Mouse (Mus musculus) forebrain, embryonic 14.5 days (tissue): ENCODE measurements around the gene Mab21l1. TPM values are rescaled to one million over a fixed set of nuclear protein-coding genes. Genes with fewer than 3 reads are reported as not detected.

Experiments used
- ATAC-seq: fragments of 200-750 bp; cut with Nextera tagmentation; 2 replicates; pipeline ENCODE4 v1.8.0; 2017; ENCODE audit warnings: mild to moderate bottlenecking, moderate library complexity
- DNase-seq: peaks from one replicate; pipeline ENCODE4 v3.0.0-alpha.2; 2015; ENCODE audit warnings: low spot score
- H3K27ac ChIP-seq: fragments of 300-500 bp; sonication (generic); 2 replicates; pipeline ENCODE4 v1.5.1; 2014; ENCODE audit warnings: low read depth, mild to moderate bottlenecking, control low read depth, low read length, moderate library complexity
- H3K27me3 ChIP-seq: fragments of 300-500 bp; sonication (generic); replicated peaks from 2 replicates; pipeline ENCODE4 v1.6.1; 2014; ENCODE audit warnings: low read length, control low read depth, mixed read lengths; ENCODE audit not compliant: control insufficient read depth, insufficient read depth
- H3K36me3 ChIP-seq: fragments of 300-500 bp; sonication (generic); 2 replicates; pipeline ENCODE4 v1.6.1; 2014; ENCODE audit warnings: low read length, control low read depth; ENCODE audit not compliant: control insufficient read depth, insufficient read depth
- H3K4me1 ChIP-seq: fragments of 300-500 bp; sonication (generic); 2 replicates; pipeline ENCODE4 v1.6.1; 2014; ENCODE audit warnings: antibody characterized with exemption, low read length, control low read depth; ENCODE audit not compliant: control insufficient read depth, insufficient read depth
- H3K4me2 ChIP-seq: fragments of 300-500 bp; sonication (generic); 2 replicates; pipeline ENCODE4 v1.6.1; 2014; ENCODE audit warnings: mild to moderate bottlenecking, control low read depth, low read length
- H3K4me3 ChIP-seq: fragments of 300-500 bp; sonication (generic); 2 replicates; pipeline ENCODE4 v1.5.1; 2014; ENCODE audit warnings: low read depth, low read length, control low read depth
- H3K9ac ChIP-seq: fragments of 300-500 bp; sonication (generic); 2 replicates; pipeline ENCODE4 v1.6.1; 2014; ENCODE audit warnings: mild to moderate bottlenecking, low read length, control low read depth, moderate library complexity
- H3K9me3 ChIP-seq: fragments of 300-500 bp; sonication (generic); replicated peaks from 2 replicates; pipeline ENCODE4 v1.6.1; 2016; ENCODE audit warnings: low read length, control low read depth, mixed read lengths; ENCODE audit not compliant: control insufficient read depth
- WGBS: fragments of 180-500 bp; shearing (Covaris S2); extraction: QIAGEN DNeasy Blood & Tissue Kit; methylation state at CpG from one replicate; pipeline ENCODE4 v1.1.7; 2014; 5-methylcytosine and 5-hydroxymethylcytosine counted together
- polyA plus RNA-seq: library from polyadenylated mRNA; unstranded; fragments of >200 nt; fragmentation: Nextera tagmentation; extraction: Ambion mirVana; gene quantifications from 2 replicates; pipeline ENCODE4 v1.2.1, GENCODE M21; 2014

Mab21l1 gene
- polyA plus RNA-seq, 1 experiment from 2014 or later: 18.2 TPM

- H3K27me3 ChIP-seq: peaks cover 70% of the 10 kb centered on the region
Observed at GRCm38 (mm10) chr3:55783171-55784081, 1.1 kb downstream of the Mab21l1 start.

GRCm38 (mm10) chr3:55784101-55784500, 1.8 kb downstream of the Mab21l1 start:
- H3K4me1 ChIP-seq: peaks cover 22% of the 10 kb centered on the region
- ATAC-seq (no peak), DNase-seq (no peak)
- H3K27ac ChIP-seq: no peak overlapping the region
- H3K9me3 ChIP-seq: no peaks in the 10 kb centered on the region
- no peak overlapping the region for H3K9ac ChIP-seq
- peaks cover 73% of the 10 kb centered on the region for H3K27me3 ChIP-seq
- no peak overlapping the region for H3K4me2 ChIP-seq
- no peaks in the 10 kb centered on the region for H3K36me3 ChIP-seq
- WGBS: 12% methylated on average over 7 of the region's 7 CpGs
- peak overlapping the region; percentile 19; the same call in 1 of the 2 replicates for H3K4me3 ChIP-seq

More at GRCm38 (mm10) chr3:55783171-55784081, 1.1 kb downstream of the Mab21l1 start:
- H3K36me3 ChIP-seq: no peaks in the 10 kb centered on the region
- peak overlapping the region; percentile 19 for H3K4me3 ChIP-seq
- 5% methylated on average over 45 of the region's 45 CpGs for WGBS
- DNase-seq (no peak), ATAC-seq (no peak)
- H3K9me3 ChIP-seq: no peaks in the 10 kb centered on the region
- peak overlapping the region; percentile 44 for H3K4me2 ChIP-seq
- H3K4me1 ChIP-seq: peaks cover 22% of the 10 kb centered on the region
- H3K27ac ChIP-seq: 0 out of 2 replicates have a peak overlapping the region, but pooled peaks have one; percentile 60
- peak overlapping the region; percentile 30 for H3K9ac ChIP-seq

DNA sequence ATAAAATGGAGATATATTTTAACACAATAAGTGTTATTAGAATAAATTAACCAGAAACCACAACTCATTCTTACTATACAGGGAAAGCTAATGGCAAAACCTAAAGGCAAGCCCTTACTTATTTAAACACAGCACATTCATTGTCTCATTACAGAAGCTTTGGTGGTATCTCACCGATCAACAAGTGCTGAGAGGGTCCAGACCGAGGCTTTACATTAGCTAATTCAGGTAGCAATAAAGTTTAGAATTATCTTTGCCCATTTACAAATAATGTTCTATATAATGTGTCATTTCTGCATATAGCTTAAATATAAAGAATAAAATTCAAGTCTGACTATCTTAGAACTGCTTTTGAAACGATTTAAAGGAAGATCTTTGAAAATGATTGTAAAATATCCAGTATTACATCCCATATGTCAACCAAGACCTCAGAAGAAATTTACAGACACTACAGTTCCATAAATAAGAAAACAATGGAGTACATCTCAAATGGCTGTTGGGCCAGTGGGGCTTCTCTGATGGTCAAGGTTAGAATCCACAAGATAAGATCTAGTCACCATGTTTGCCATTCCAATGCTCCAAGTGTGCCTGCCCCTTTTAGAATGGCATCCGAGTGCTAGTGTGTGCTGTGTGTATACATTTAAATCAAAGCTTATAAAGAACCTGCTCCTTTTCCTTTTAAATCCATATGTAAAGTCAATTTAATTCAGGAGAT, 3.1 kb downstream of the Mab21l1 start:
- no peak overlapping the region for H3K9ac ChIP-seq
- H3K36me3 ChIP-seq: no peaks in the 10 kb centered on the region
- no peak overlapping the region for H3K4me2 ChIP-seq

GRCm38 (mm10) chr3:55785981-55786725, 3.8 kb downstream of the Mab21l1 start:
- peaks cover 66% of the 10 kb centered on the region for H3K27me3 ChIP-seq
- H3K4me3 ChIP-seq: no peak overlapping the region
- H3K4me2 ChIP-seq: no peak overlapping the region
- H3K9ac ChIP-seq: no peak overlapping the region
- ATAC-seq (no peak), DNase-seq (no peak)
- no peaks in the 10 kb centered on the region for H3K36me3 ChIP-seq
- H3K4me1 ChIP-seq: peaks cover 11% of the 10 kb centered on the region
- 6% methylated on average over 3 of the region's 3 CpGs for WGBS
- no peak overlapping the region; the same call in 1 of the 2 replicates for H3K27ac ChIP-seq
- no peaks in the 10 kb centered on the region for H3K9me3 ChIP-seq

More for the DNA sequence above, 3.1 kb downstream of the Mab21l1 start:
- Histone ChIP-seq H3K27me3 (peaks cover 72% of the 10 kb centered on the region), H3K4me1 (peaks cover 18% of the 10 kb centered on the region), H3K4me3 (no peak overlapping the region), H3K9me3 (no peaks in the 10 kb centered on the region), H3K27ac (no peak overlapping the region)
- ATAC-seq (no peak), DNase-seq (no peak)
- 40% methylated on average over 4 of the region's 4 CpGs for WGBS

DNA sequence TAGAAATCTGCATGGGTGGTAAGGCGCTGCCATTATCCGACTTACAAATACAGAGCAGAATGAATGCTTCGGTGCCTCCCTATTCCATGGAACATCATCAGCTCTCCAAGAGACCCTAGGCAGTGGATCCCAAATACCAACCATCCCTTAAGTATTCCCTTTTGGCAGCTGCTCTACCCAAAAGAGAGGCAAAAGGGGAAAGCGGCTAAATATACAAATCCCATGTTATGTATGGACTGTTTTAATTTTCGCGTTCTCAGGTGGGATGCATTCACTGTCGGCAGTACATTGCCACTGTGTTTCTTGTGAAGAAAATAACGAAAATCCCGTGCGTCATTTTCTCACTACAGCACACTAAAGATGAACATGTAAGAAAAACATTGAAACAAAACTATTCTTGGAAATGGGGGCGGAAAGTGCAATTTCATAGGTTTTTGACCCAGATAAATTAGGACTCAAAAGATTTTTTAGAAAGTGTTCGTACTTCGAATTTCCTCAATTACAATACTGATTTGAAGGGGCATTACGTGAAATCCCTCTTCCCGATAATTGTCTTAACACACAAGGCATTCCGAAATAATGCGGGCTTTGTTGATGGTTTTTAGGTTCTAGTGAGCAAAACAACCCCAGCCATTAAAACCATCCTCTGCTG, 4.7 kb downstream of the Mab21l1 start:
- Histone ChIP-seq H3K4me1 (peaks cover 11% of the 10 kb centered on the region), H3K36me3 (no peaks in the 10 kb centered on the region), H3K9ac (peak overlapping the region; percentile 55), H3K27me3 (peaks cover 62% of the 10 kb centered on the region), H3K4me3 (peak overlapping the region; percentile 29), H3K9me3 (no peaks in the 10 kb centered on the region), H3K27ac (peak overlapping the region; percentile 39; the same call in 1 of the 2 replicates), H3K4me2 (peak overlapping the region; percentile 57)
- no peak for DNase-seq
- no peak for ATAC-seq
- WGBS: 3% methylated on average over 17 of the region's 17 CpGs

GRCm38 (mm10) chr3:55787487-55788213, 5.3 kb downstream of the Mab21l1 start:
- peak; percentile 55 for ATAC-seq

DNA sequence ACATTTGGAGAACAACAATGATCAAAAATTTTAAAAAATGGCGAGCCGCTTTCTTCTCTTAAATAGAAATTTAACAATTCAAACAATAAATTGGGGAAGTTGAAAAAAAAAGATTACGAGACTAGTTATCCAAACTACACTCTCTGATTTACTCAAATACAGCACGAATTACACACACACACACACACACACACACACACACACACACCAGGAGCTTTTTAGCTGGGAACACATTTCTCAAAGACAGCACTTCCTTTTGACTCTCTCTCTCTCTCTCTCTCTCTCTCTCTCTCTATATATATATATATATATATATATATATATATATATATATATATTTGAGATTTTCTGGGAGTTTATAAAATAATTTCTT, 5.9 kb downstream of the Mab21l1 start:
- Histone ChIP-seq H3K27ac (no peak overlapping the region), H3K9ac (no peak overlapping the region), H3K27me3 (peaks cover 52% of the 10 kb centered on the region), H3K36me3 (no peaks in the 10 kb centered on the region), H3K4me1 (peaks cover 4% of the 10 kb centered on the region), H3K4me3 (peak overlapping the region; percentile 29; the same call in 1 of the 2 replicates), H3K9me3 (no peaks in the 10 kb centered on the region), H3K4me2 (peak overlapping the region; percentile 57)
- 16% methylated on average over 4 of the region's 4 CpGs for WGBS
- ATAC-seq: no peak
- DNase-seq: no peak

More at GRCm38 (mm10) chr3:55787487-55788213, 5.3 kb downstream of the Mab21l1 start:
- H3K27me3 ChIP-seq: peaks cover 58% of the 10 kb centered on the region
- peak overlapping the region; percentile 39; the same call in 1 of the 2 replicates for H3K27ac ChIP-seq
- peak; percentile 55 for DNase-seq
- under 1% methylated on average over 54 of the region's 54 CpGs for WGBS
- peaks cover 10% of the 10 kb centered on the region for H3K4me1 ChIP-seq
- H3K9ac ChIP-seq: peak overlapping the region; percentile 55
- no peaks in the 10 kb centered on the region for H3K36me3 ChIP-seq
- H3K4me2 ChIP-seq: peak overlapping the region; percentile 57
- H3K9me3 ChIP-seq: no peaks in the 10 kb centered on the region
- H3K4me3 ChIP-seq: peak overlapping the region; percentile 29
